Mouse (Mus musculus): ENCODE results near the gene Cnpy2. TPM values are rescaled to one million over a fixed set of nuclear protein-coding genes. Genes with fewer than 3 reads are reported as not detected.

Cnpy2 gene
- total and polyA plus RNA-seq, 2 experiments from 2014 or later, result 40.3 to 164 TPM

- no peaks in the 10 kb centered on the region for H3K36me3 ChIP-seq (ENCODE audit: insufficient read depth, low read length)
- H3K9me3 ChIP-seq (ENCODE audit: low read length), result no peaks in the 10 kb centered on the region
- H3K4me1 ChIP-seq (ENCODE audit: insufficient read depth, low read length), result 0 out of 2 replicates have a peak, but pooled peaks cover 4% of the 10 kb centered on the region
- no peak for DNase-seq (ENCODE audit: low spot score)
- H3K9ac ChIP-seq (replicated peaks; ENCODE audit: low read length, poor library complexity, severe bottlenecking), result no peak overlapping the region
- H3K27me3 ChIP-seq (ENCODE audit: insufficient read depth, low read length), result no peaks in the 10 kb centered on the region
- WGBS, result 84% methylated on average over 5 of the region's 5 CpGs
- H3K27ac ChIP-seq (ENCODE audit: low read depth, low read length), result no peak overlapping the region
- no peak overlapping the region for H3K4me2 ChIP-seq (ENCODE audit: low read depth, low read length, poor library complexity, severe bottlenecking)
- ATAC-seq (ENCODE audit: low FRiP score), result no peak
- TF ChIP-seq CTCF (IDR thresholded peaks at IDR 0.05), result peak; percentile 46
- H3K4me3 ChIP-seq (ENCODE audit: low read depth, low read length), result no peak overlapping the region
Observed at GRCm38 (mm10) chr10:128372142-128372541, 49.9 kb downstream of the Cnpy2 start.

GRCm38 (mm10) chr10:128372989-128373748 is 50.9 kb downstream of the Cnpy2 start:
- Histone ChIP-seq H3K27ac (ENCODE audit: low read depth, low read length) (no peak overlapping the region), H3K27me3 (ENCODE audit: insufficient read depth, low read length) (no peaks in the 10 kb centered on the region), H3K9me3 (ENCODE audit: low read length) (no peaks in the 10 kb centered on the region), H3K4me2 (ENCODE audit: low read depth, low read length, poor library complexity, severe bottlenecking) (no peak overlapping the region), H3K4me3 (ENCODE audit: low read depth, low read length) (no peak overlapping the region), H3K36me3 (ENCODE audit: insufficient read depth, low read length) (no peaks in the 10 kb centered on the region), H3K4me1 (ENCODE audit: insufficient read depth, low read length) (0 out of 2 replicates have a peak, but pooled peaks cover 4% of the 10 kb centered on the region), H3K9ac (replicated peaks; ENCODE audit: low read length, poor library complexity, severe bottlenecking) (no peak overlapping the region)
- TF ChIP-seq CTCF (IDR thresholded peaks at IDR 0.05), result no peak
- no peak for ATAC-seq (ENCODE audit: low FRiP score)
- WGBS, result 87% methylated on average over 6 of the region's 6 CpGs
- no peak for DNase-seq (ENCODE audit: low spot score)

GRCm38 (mm10) chr10:128374393-128374792 is 52.1 kb downstream of the Cnpy2 start:
- ATAC-seq (ENCODE audit: low FRiP score) (no peak), DNase-seq (ENCODE audit: low spot score) (no peak)
- Histone ChIP-seq H3K4me1 (ENCODE audit: insufficient read depth, low read length) (peaks cover 9% of the 10 kb centered on the region; the same call in 1 of the 2 replicates), H3K27me3 (ENCODE audit: insufficient read depth, low read length) (no peaks in the 10 kb centered on the region), H3K9me3 (ENCODE audit: low read length) (no peaks in the 10 kb centered on the region), H3K4me3 (ENCODE audit: low read depth, low read length) (no peak overlapping the region), H3K4me2 (ENCODE audit: low read depth, low read length, poor library complexity, severe bottlenecking) (no peak overlapping the region), H3K36me3 (ENCODE audit: insufficient read depth, low read length) (peaks cover 3% of the 10 kb centered on the region), H3K9ac (replicated peaks; ENCODE audit: low read length, poor library complexity, severe bottlenecking) (no peak overlapping the region), H3K27ac (ENCODE audit: low read depth, low read length) (no peak overlapping the region)
- peak; percentile 34; the same call in 1 of the 2 replicates for TF ChIP-seq CTCF (IDR thresholded peaks at IDR 0.05)
- 79% methylated on average over 6 of the region's 6 CpGs for WGBS

GRCm38 (mm10) chr10:128376099-128376454 is 53.8 kb downstream of the Cnpy2 start:
- Histone ChIP-seq H3K4me1 (ENCODE audit: insufficient read depth, low read length) (peaks cover 9% of the 10 kb centered on the region; the same call in 1 of the 2 replicates), H3K9ac (replicated peaks; ENCODE audit: low read length, poor library complexity, severe bottlenecking) (peak overlapping the region; percentile 99), H3K27me3 (ENCODE audit: insufficient read depth, low read length) (no peaks in the 10 kb centered on the region), H3K4me3 (ENCODE audit: low read depth, low read length) (peak overlapping the region; percentile 94), H3K4me2 (ENCODE audit: low read depth, low read length, poor library complexity, severe bottlenecking) (peak overlapping the region; percentile 77), H3K27ac (ENCODE audit: low read depth, low read length) (peak overlapping the region; percentile 98), H3K9me3 (ENCODE audit: low read length) (no peaks in the 10 kb centered on the region), H3K36me3 (ENCODE audit: insufficient read depth, low read length) (peaks cover 15% of the 10 kb centered on the region)
- DNase-seq (ENCODE audit: low spot score) (no peak), ATAC-seq (ENCODE audit: low FRiP score) (no peak)
- WGBS, result 37% methylated on average over 4 of the region's 4 CpGs
- TF ChIP-seq CTCF (IDR thresholded peaks at IDR 0.05), result no peak

- H3K36me3 ChIP-seq (ENCODE audit: insufficient read depth, low read length), result peaks cover 19% of the 10 kb centered on the region
- peak within 1 kb of the TSS; percentile 94 for H3K4me3 ChIP-seq (ENCODE audit: low read depth, low read length)
- H3K27ac ChIP-seq (ENCODE audit: low read depth, low read length), result peak within 1 kb of the TSS; percentile 98
- peak; percentile 85 for DNase-seq (ENCODE audit: low spot score)
- H3K9me3 ChIP-seq (ENCODE audit: low read length), result no peaks in the 10 kb centered on the region
- H3K9ac ChIP-seq (replicated peaks; ENCODE audit: low read length, poor library complexity, severe bottlenecking), result peak within 1 kb of the TSS; percentile 99
- peak; percentile 54 for TF ChIP-seq CTCF (IDR thresholded peaks at IDR 0.05)
- H3K4me2 ChIP-seq (ENCODE audit: low read depth, low read length, poor library complexity, severe bottlenecking), result peak within 1 kb of the TSS; percentile 77
- no peaks in the 10 kb centered on the region for H3K27me3 ChIP-seq (ENCODE audit: insufficient read depth, low read length)
- peak; percentile 90 for ATAC-seq (ENCODE audit: low FRiP score)
- H3K4me1 ChIP-seq (ENCODE audit: insufficient read depth, low read length), result peaks cover 9% of the 10 kb centered on the region; the same call in 1 of the 2 replicates
- WGBS, result under 1% methylated on average over 51 of the region's 73 CpGs
Observed at GRCm38 (mm10) chr10:128376455-128377211, 54.4 kb downstream of the Cnpy2 start, which contains the start of gene Ankrd52. Ankrd52 (plus strand) TSS chr10:128377115.

Other genes with a start within 250 kb of the Cnpy2 start
- gene Atp5b, start 239.2 kb upstream of the Cnpy2 start, total RNA-seq (2014; rRNA removed), result 4,011 and 6,126 TPM in 2 replicates
- 2,103 and 2,155 TPM in 2 replicates for gene Atp5b, start 239.2 kb upstream of the Cnpy2 start, polyA plus RNA-seq (2015; fragmentation: Nextera tagmentation; extraction: Ambion mirVana)
- gene Baz2a, start 230.9 kb upstream of the Cnpy2 start, total RNA-seq (2014; rRNA removed), result 14.0 and 17.3 TPM in 2 replicates
- 8.0 and 9.3 TPM in 2 replicates for gene Baz2a, start 230.9 kb upstream of the Cnpy2 start, polyA plus RNA-seq (2015; fragmentation: Nextera tagmentation; extraction: Ambion mirVana)
- 11.1 and 12.9 TPM in 2 replicates for gene Rbms2, start 142.2 kb upstream of the Cnpy2 start, total RNA-seq (2014; rRNA removed)
- 5.2 and 5.3 TPM in 2 replicates for gene Rbms2, start 142.2 kb upstream of the Cnpy2 start, polyA plus RNA-seq (2015; fragmentation: Nextera tagmentation; extraction: Ambion mirVana)
- gene Gls2, start 128.0 kb upstream of the Cnpy2 start, total RNA-seq (2014; rRNA removed), result 2.5 and 4.4 TPM in 2 replicates
- gene Gls2, start 128.0 kb upstream of the Cnpy2 start, polyA plus RNA-seq (2015; fragmentation: Nextera tagmentation; extraction: Ambion mirVana), result 1.2 and 2.5 TPM in 2 replicates
- gene Spryd4, start 110.7 kb upstream of the Cnpy2 start, total RNA-seq (2014; rRNA removed), result 17.1 and 29.5 TPM in 2 replicates
- gene Spryd4, start 110.7 kb upstream of the Cnpy2 start, polyA plus RNA-seq (2015; fragmentation: Nextera tagmentation; extraction: Ambion mirVana), result 21.4 and 23.0 TPM in 2 replicates
- gene Mip, start 96.6 kb upstream of the Cnpy2 start, total RNA-seq (2014; rRNA removed), result 0.22 TPM in 1 of 2 replicates, not detected in the other
- 0.13 TPM in 1 of 2 replicates, not detected in the other for gene Mip, start 96.6 kb upstream of the Cnpy2 start, polyA plus RNA-seq (2015; fragmentation: Nextera tagmentation; extraction: Ambion mirVana)
- 11.0 and 14.6 TPM in 2 replicates for gene Timeless, start 90.4 kb upstream of the Cnpy2 start, total RNA-seq (2014; rRNA removed)
- 7.7 and 8.1 TPM in 2 replicates for gene Timeless, start 90.4 kb upstream of the Cnpy2 start, polyA plus RNA-seq (2015; fragmentation: Nextera tagmentation; extraction: Ambion mirVana)
- not detected in 2 replicates for gene Apon, start 68.4 kb upstream of the Cnpy2 start, total RNA-seq (2014; rRNA removed)
- gene Apon, start 68.4 kb upstream of the Cnpy2 start, polyA plus RNA-seq (2015; fragmentation: Nextera tagmentation; extraction: Ambion mirVana), result not detected in 2 replicates
- 0.42 TPM in 1 of 2 replicates, not detected in the other for gene Apof, start 53.8 kb upstream of the Cnpy2 start, total RNA-seq (2014; rRNA removed)
- gene Apof, start 53.8 kb upstream of the Cnpy2 start, polyA plus RNA-seq (2015; fragmentation: Nextera tagmentation; extraction: Ambion mirVana), result 0.20 and 0.83 TPM in 2 replicates
- 8.7 and 9.8 TPM in 2 replicates for gene Stat2, start 51.9 kb upstream of the Cnpy2 start, total RNA-seq (2014; rRNA removed)
- 10.5 and 12.9 TPM in 2 replicates for gene Stat2, start 51.9 kb upstream of the Cnpy2 start, polyA plus RNA-seq (2015; fragmentation: Nextera tagmentation; extraction: Ambion mirVana)
- gene Il23a, start 23.7 kb upstream of the Cnpy2 start, total RNA-seq (2014; rRNA removed), result not detected in 2 replicates
- gene Il23a, start 23.7 kb upstream of the Cnpy2 start, polyA plus RNA-seq (2015; fragmentation: Nextera tagmentation; extraction: Ambion mirVana), result 0.12 TPM in 1 of 2 replicates, not detected in the other
- 18.3 and 19.0 TPM in 2 replicates for gene Pan2, start 19.1 kb upstream of the Cnpy2 start, total RNA-seq (2014; rRNA removed)
- gene Pan2, start 19.1 kb upstream of the Cnpy2 start, polyA plus RNA-seq (2015; fragmentation: Nextera tagmentation; extraction: Ambion mirVana), result 12.5 and 13.4 TPM in 2 replicates
- gene Cs, start 15.3 kb downstream of the Cnpy2 start, total RNA-seq (2014; rRNA removed), result 279 and 309 TPM in 2 replicates
- gene Cs, start 15.3 kb downstream of the Cnpy2 start, polyA plus RNA-seq (2015; fragmentation: Nextera tagmentation; extraction: Ambion mirVana), result 255 and 271 TPM in 2 replicates
- gene Coq10a, start 46.5 kb downstream of the Cnpy2 start, total RNA-seq (2014; rRNA removed), result 42.8 and 53.2 TPM in 2 replicates
- 51.7 and 56.4 TPM in 2 replicates for gene Coq10a, start 46.5 kb downstream of the Cnpy2 start, polyA plus RNA-seq (2015; fragmentation: Nextera tagmentation; extraction: Ambion mirVana)
- 43.6 and 49.1 TPM in 2 replicates for gene Ankrd52, start 54.7 kb downstream of the Cnpy2 start, total RNA-seq (2014; rRNA removed)
- gene Ankrd52, start 54.7 kb downstream of the Cnpy2 start, polyA plus RNA-seq (2015; fragmentation: Nextera tagmentation; extraction: Ambion mirVana), result 7.8 and 9.9 TPM in 2 replicates
- 0.16 and 0.61 TPM in 2 replicates for gene Slc39a5, start 78.8 kb downstream of the Cnpy2 start, total RNA-seq (2014; rRNA removed)
- 0.16 and 0.27 TPM in 2 replicates for gene Slc39a5, start 78.8 kb downstream of the Cnpy2 start, polyA plus RNA-seq (2015; fragmentation: Nextera tagmentation; extraction: Ambion mirVana)
- 63.1 and 82.0 TPM in 2 replicates for gene Nabp2, start 89.0 kb downstream of the Cnpy2 start, total RNA-seq (2014; rRNA removed)
- gene Nabp2, start 89.0 kb downstream of the Cnpy2 start, polyA plus RNA-seq (2015; fragmentation: Nextera tagmentation; extraction: Ambion mirVana), result 145 and 157 TPM in 2 replicates
- gene Rnf41, start 89.2 kb downstream of the Cnpy2 start, total RNA-seq (2014; rRNA removed), result 94.3 and 103 TPM in 2 replicates
- gene Rnf41, start 89.2 kb downstream of the Cnpy2 start, polyA plus RNA-seq (2015; fragmentation: Nextera tagmentation; extraction: Ambion mirVana), result 91.6 and 93.8 TPM in 2 replicates
- 216 and 233 TPM in 2 replicates for gene Smarcc2, start 136.8 kb downstream of the Cnpy2 start, total RNA-seq (2014; rRNA removed)
- gene Smarcc2, start 136.8 kb downstream of the Cnpy2 start, polyA plus RNA-seq (2015; fragmentation: Nextera tagmentation; extraction: Ambion mirVana), result 129 and 143 TPM in 2 replicates
- gene Myl6, start 171.7 kb downstream of the Cnpy2 start, total RNA-seq (2014; rRNA removed), result 648 and 715 TPM in 2 replicates
- 946 and 1,057 TPM in 2 replicates for gene Myl6, start 171.7 kb downstream of the Cnpy2 start, polyA plus RNA-seq (2015; fragmentation: Nextera tagmentation; extraction: Ambion mirVana)
- gene Myl6b, start 176.2 kb downstream of the Cnpy2 start, total RNA-seq (2014; rRNA removed), result 24.6 and 28.6 TPM in 2 replicates
- 4.9 and 5.4 TPM in 2 replicates for gene Myl6b, start 176.2 kb downstream of the Cnpy2 start, polyA plus RNA-seq (2015; fragmentation: Nextera tagmentation; extraction: Ambion mirVana)
- gene Esyt1, start 203.4 kb downstream of the Cnpy2 start, total RNA-seq (2014; rRNA removed), result 16.2 and 16.6 TPM in 2 replicates
- gene Esyt1, start 203.4 kb downstream of the Cnpy2 start, polyA plus RNA-seq (2015; fragmentation: Nextera tagmentation; extraction: Ambion mirVana), result 7.3 and 7.4 TPM in 2 replicates
- gene Zc3h10, start 225.3 kb downstream of the Cnpy2 start, total RNA-seq (2014; rRNA removed), result 20.6 and 30.3 TPM in 2 replicates
- 12.0 and 12.5 TPM in 2 replicates for gene Zc3h10, start 225.3 kb downstream of the Cnpy2 start, polyA plus RNA-seq (2015; fragmentation: Nextera tagmentation; extraction: Ambion mirVana)
- gene Rpl41, start 226.8 kb downstream of the Cnpy2 start, total RNA-seq (2014; rRNA removed), result 772 and 807 TPM in 2 replicates
- 2,464 and 2,473 TPM in 2 replicates for gene Rpl41, start 226.8 kb downstream of the Cnpy2 start, polyA plus RNA-seq (2015; fragmentation: Nextera tagmentation; extraction: Ambion mirVana)
- gene Pa2g4, start 243.5 kb downstream of the Cnpy2 start, total RNA-seq (2014; rRNA removed), result 78.0 and 82.4 TPM in 2 replicates
- 107 and 110 TPM in 2 replicates for gene Pa2g4, start 243.5 kb downstream of the Cnpy2 start, polyA plus RNA-seq (2015; fragmentation: Nextera tagmentation; extraction: Ambion mirVana)

All from midbrain, postnatal 0 days (tissue).